Mouse (Mus musculus) midbrain, embryonic 13.5 days (tissue): Measurements from ENCODE around the gene Fat3. TPM values are rescaled to one million over a fixed set of nuclear protein-coding genes. Genes with fewer than 3 reads are reported as not detected.
A peak's percentile ranks its signal among the peaks of the same experiment; 100 is the strongest.

Experiments used
- ATAC-seq: fragments of 200-750 bp; cut with Nextera tagmentation; 2 replicates; pipeline ENCODE4 v1.8.0; 2017; ENCODE audit warnings: mild to moderate bottlenecking, moderate TSS enrichment, moderate library complexity
- H3K27ac ChIP-seq: fragments of 300-500 bp; sonication (generic); 2 replicates; pipeline ENCODE4 v1.5.1; 2015; ENCODE audit warnings: inconsistent platforms, mild to moderate bottlenecking, moderate library complexity
- H3K27me3 ChIP-seq: fragments of 300-500 bp; sonication (generic); 2 replicates; pipeline ENCODE4 v1.6.1; 2015; ENCODE audit warnings: mild to moderate bottlenecking, inconsistent platforms
- H3K36me3 ChIP-seq: fragments of 300-500 bp; sonication (generic); 2 replicates; pipeline ENCODE4 v1.6.1; 2015; ENCODE audit warnings: mild to moderate bottlenecking, inconsistent platforms
- H3K4me1 ChIP-seq: fragments of 300-500 bp; sonication (generic); replicated peaks from 2 replicates; pipeline ENCODE4 v1.6.1; 2015; ENCODE audit warnings: inconsistent platforms
- H3K4me2 ChIP-seq: fragments of 300-500 bp; sonication (generic); replicated peaks from 2 replicates; pipeline ENCODE4 v1.6.1; 2015; ENCODE audit warnings: moderate library complexity, mild to moderate bottlenecking, inconsistent platforms
- H3K4me3 ChIP-seq: fragments of 300-500 bp; sonication (generic); replicated peaks from 2 replicates; pipeline ENCODE4 v1.5.1; 2015; ENCODE audit warnings: mild to moderate bottlenecking, inconsistent platforms
- H3K9ac ChIP-seq: fragments of 300-500 bp; sonication (generic); replicated peaks from 2 replicates; pipeline ENCODE4 v1.6.1; 2015; ENCODE audit warnings: mild to moderate bottlenecking, inconsistent platforms
- H3K9me3 ChIP-seq: fragments of 300-500 bp; sonication (generic); 2 replicates; pipeline ENCODE4 v1.6.1; 2016; ENCODE audit warnings: mild to moderate bottlenecking, inconsistent platforms
- whole genome bisulfite sequencing: fragments of 180-500 bp; shearing (Covaris S2); methylation state at CpG from one replicate; pipeline ENCODE4 v1.1.7; 2015; 5-methylcytosine and 5-hydroxymethylcytosine counted together
- polyA plus RNA-seq: library from polyadenylated mRNA; unstranded; fragments of >200 nt; fragmentation: Nextera tagmentation; extraction: Ambion mirVana; gene quantifications from 2 replicates; pipeline ENCODE4 v1.2.1, GENCODE M21; 2015

Fat3 gene
- polyA plus RNA-seq, 1 experiment from 2014 or later: 15.4 TPM

- 70% methylated on average over 11 of the region's 11 CpGs for WGBS
- Histone ChIP-seq H3K4me3 (no peak overlapping the region), H3K27ac (peak overlapping the region; percentile 17; the same call in 1 of the 2 replicates), H3K27me3 (no peaks in the 10 kb centered on the region), H3K4me1 (peaks cover 43% of the 10 kb centered on the region), H3K4me2 (no peak overlapping the region), H3K9me3 (no peaks in the 10 kb centered on the region), H3K36me3 (no peaks in the 10 kb centered on the region), H3K9ac (no peak overlapping the region)
- peak; percentile 46; the same call in 1 of the 2 replicates for ATAC-seq
Measured at GRCm38 (mm10) chr9:16344902-16345855, 155.9 kb downstream of the Fat3 start.

GRCm38 (mm10) chr9:16343191-16343590 is 157.9 kb downstream of the Fat3 start:
- H3K27me3 ChIP-seq: no peaks in the 10 kb centered on the region

GRCm38 (mm10) chr9:16342577-16342976 is 158.5 kb downstream of the Fat3 start:
- 59% methylated on average over 8 of the region's 8 CpGs for WGBS
- no peak for ATAC-seq
- Histone ChIP-seq H3K9me3 (no peaks in the 10 kb centered on the region), H3K4me2 (no peak overlapping the region), H3K4me1 (peaks cover 43% of the 10 kb centered on the region), H3K9ac (no peak overlapping the region), H3K4me3 (no peak overlapping the region), H3K36me3 (no peaks in the 10 kb centered on the region), H3K27ac (no peak overlapping the region), H3K27me3 (no peaks in the 10 kb centered on the region)

More at GRCm38 (mm10) chr9:16343191-16343590, 157.9 kb downstream of the Fat3 start:
- 72% methylated on average over 2 of the region's 2 CpGs for WGBS
- H3K36me3 ChIP-seq: no peaks in the 10 kb centered on the region
- no peaks in the 10 kb centered on the region for H3K9me3 ChIP-seq
- no peak for ATAC-seq
- no peak overlapping the region for H3K9ac ChIP-seq
- H3K4me2 ChIP-seq: no peak overlapping the region
- H3K4me3 ChIP-seq: no peak overlapping the region
- peaks cover 43% of the 10 kb centered on the region for H3K4me1 ChIP-seq
- no peak overlapping the region for H3K27ac ChIP-seq

- no peaks in the 10 kb centered on the region for H3K36me3 ChIP-seq
- ATAC-seq: peak; percentile 83
- no peak overlapping the region for H3K9ac ChIP-seq
- peaks cover 31% of the 10 kb centered on the region for H3K4me1 ChIP-seq
- H3K27ac ChIP-seq: peak overlapping the region; percentile 60
- no peaks in the 10 kb centered on the region for H3K9me3 ChIP-seq
- WGBS: 39% methylated on average over 3 of the region's 3 CpGs
- no peaks in the 10 kb centered on the region for H3K27me3 ChIP-seq
- no peak overlapping the region for H3K4me3 ChIP-seq
- no peak overlapping the region for H3K4me2 ChIP-seq
Measured at GRCm38 (mm10) chr9:16330290-16330984, 170.6 kb downstream of the Fat3 start.

- Histone ChIP-seq H3K27me3 (no peaks in the 10 kb centered on the region), H3K4me2 (no peak overlapping the region), H3K9me3 (no peaks in the 10 kb centered on the region; the same call in 1 of the 2 replicates), H3K9ac (no peak overlapping the region), H3K36me3 (no peaks in the 10 kb centered on the region), H3K4me3 (no peak overlapping the region), H3K27ac (no peak overlapping the region), H3K4me1 (no peaks in the 10 kb centered on the region)
- 50% methylated on average over 1 of the region's 1 CpGs for WGBS
- ATAC-seq: no peak
Measured at GRCm38 (mm10) chr9:16318957-16319356, 182.1 kb downstream of the Fat3 start.

GRCm38 (mm10) chr9:16312599-16313197 is 188.4 kb downstream of the Fat3 start:
- no peak overlapping the region for H3K4me2 ChIP-seq
- ATAC-seq: no peak
- no peaks in the 10 kb centered on the region for H3K27me3 ChIP-seq
- no peak overlapping the region for H3K4me3 ChIP-seq
- H3K4me1 ChIP-seq: peaks cover 26% of the 10 kb centered on the region
- H3K9ac ChIP-seq: no peak overlapping the region
- no peaks in the 10 kb centered on the region for H3K36me3 ChIP-seq
- H3K27ac ChIP-seq: 0 out of 2 replicates have a peak overlapping the region, but pooled peaks have one; percentile 14
- WGBS: 82% methylated on average over 4 of the region's 4 CpGs
- H3K9me3 ChIP-seq: no peaks in the 10 kb centered on the region; the same call in 1 of the 2 replicates

- Histone ChIP-seq H3K4me2 (no peak overlapping the region), H3K27me3 (no peaks in the 10 kb centered on the region), H3K9ac (no peak overlapping the region), H3K4me3 (no peak overlapping the region), H3K4me1 (peaks cover 28% of the 10 kb centered on the region), H3K9me3 (no peaks in the 10 kb centered on the region), H3K27ac (peak overlapping the region; percentile 51), H3K36me3 (no peaks in the 10 kb centered on the region)
- peak; percentile 62 for ATAC-seq
- WGBS: 41% methylated on average over 5 of the region's 5 CpGs
Measured at GRCm38 (mm10) chr9:16310855-16311848, 189.9 kb downstream of the Fat3 start.

- peak; percentile 49; the same call in 1 of the 2 replicates for ATAC-seq
- peak overlapping the region; percentile 51 for H3K27ac ChIP-seq
- H3K4me1 ChIP-seq: peaks cover 36% of the 10 kb centered on the region
- H3K4me3 ChIP-seq: no peak overlapping the region
- H3K4me2 ChIP-seq: no peak overlapping the region
- no peaks in the 10 kb centered on the region for H3K9me3 ChIP-seq
- 74% methylated on average over 4 of the region's 4 CpGs for WGBS
- no peaks in the 10 kb centered on the region for H3K27me3 ChIP-seq
- no peak overlapping the region for H3K9ac ChIP-seq
- H3K36me3 ChIP-seq: no peaks in the 10 kb centered on the region
Measured at GRCm38 (mm10) chr9:16310305-16310704, 190.8 kb downstream of the Fat3 start.

GRCm38 (mm10) chr9:16307789-16308188 is 193.3 kb downstream of the Fat3 start:
- H3K9me3 ChIP-seq: no peaks in the 10 kb centered on the region
- no peak overlapping the region for H3K9ac ChIP-seq
- H3K27ac ChIP-seq: no peak overlapping the region
- no peak overlapping the region for H3K4me2 ChIP-seq
- H3K4me1 ChIP-seq: peaks cover 54% of the 10 kb centered on the region
- ATAC-seq: no peak
- no peaks in the 10 kb centered on the region for H3K36me3 ChIP-seq
- no peaks in the 10 kb centered on the region for H3K27me3 ChIP-seq
- H3K4me3 ChIP-seq: no peak overlapping the region
- 94% methylated on average over 1 of the region's 1 CpGs for WGBS

- Histone ChIP-seq H3K9me3 (no peaks in the 10 kb centered on the region), H3K4me1 (peaks cover 44% of the 10 kb centered on the region), H3K4me2 (no peak overlapping the region), H3K36me3 (no peaks in the 10 kb centered on the region), H3K9ac (no peak overlapping the region), H3K4me3 (no peak overlapping the region), H3K27me3 (no peaks in the 10 kb centered on the region), H3K27ac (no peak overlapping the region)
- ATAC-seq: no peak
Measured at GRCm38 (mm10) chr9:16306222-16306621, 194.9 kb downstream of the Fat3 start.
